Mouse (Mus musculus): Measurements from ENCODE around the gene Plxna4.

DNA sequence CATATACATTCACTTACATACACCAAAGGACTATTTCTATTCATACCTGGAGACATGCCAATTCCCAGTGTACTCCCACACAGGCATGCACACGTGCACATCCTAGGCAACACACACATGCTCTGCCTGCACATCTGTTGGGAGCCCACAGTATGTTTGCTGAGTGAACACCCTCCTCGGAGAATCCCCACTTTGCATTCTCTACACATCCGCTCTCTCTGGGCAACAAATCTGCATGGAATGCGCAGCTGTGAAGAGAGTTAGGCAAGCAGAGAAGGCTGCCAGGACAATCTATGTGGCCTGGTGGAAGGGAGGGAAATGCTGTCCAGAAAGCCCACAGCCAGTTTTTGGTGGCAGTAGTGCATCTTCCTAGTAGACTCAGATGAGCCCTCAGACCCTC lies 123.9 kb downstream of the Plxna4 start:
- TF ChIP-seq POLR2A (IDR thresholded peaks at IDR 0.05; ENCODE audit: low read depth, low read length) (no peak), KAT2A (IDR thresholded peaks at IDR 0.05; ENCODE audit: insufficient replicate concordance, low read length) (no peak), IRF4 (IDR thresholded peaks at IDR 0.05; ENCODE audit: low read depth, low read length) (no peak), USF1 (IDR thresholded peaks at IDR 0.05; ENCODE audit: low read depth, low read length) (no peak), MYC (IDR thresholded peaks at IDR 0.05; ENCODE audit: low read depth, low read length) (no peak), ZKSCAN1 (IDR thresholded peaks at IDR 0.05; ENCODE audit: borderline replicate concordance, low read depth, low read length) (no peak), EP300 (IDR thresholded peaks at IDR 0.05; ENCODE audit: low read length) (no peak), CTCF (conservative IDR thresholded peaks at IDR 0.05 in 1 of 2, IDR thresholded peaks at IDR 0.05 in 1 of 2; ENCODE audit: low read depth in 2 of 2, low read length in 2 of 2) (no peak), E2F4 (IDR thresholded peaks at IDR 0.05; ENCODE audit: insufficient replicate concordance, low read depth, low read length) (no peak), ZMIZ1 (IDR thresholded peaks at IDR 0.05; ENCODE audit: low read depth, low read length) (no peak), GABPA (IDR thresholded peaks at IDR 0.05; ENCODE audit: insufficient replicate concordance, low read depth, low read length) (no peak), BHLHE40 (IDR thresholded peaks at IDR 0.05; ENCODE audit: low read depth, low read length) (no peak), ZC3H11A (IDR thresholded peaks at IDR 0.05; ENCODE audit: low read depth, low read length) (no peak)
